Mouse (Mus musculus) forebrain, embryonic 14.5 days (tissue): ENCODE results near the gene Zfp553. TPM values are rescaled to one million over a fixed set of nuclear protein-coding genes. Genes with fewer than 3 reads are reported as not detected.

Experiments used
- ATAC-seq: fragments of 200-750 bp; cut with Nextera tagmentation; 2 replicates; pipeline ENCODE4 v1.8.0; 2017; ENCODE audit warnings: mild to moderate bottlenecking, moderate library complexity
- DNase-seq: peaks from one replicate; pipeline ENCODE4 v3.0.0-alpha.2; 2015; ENCODE audit warnings: low spot score
- H3K27ac ChIP-seq: fragments of 300-500 bp; sonication (generic); 2 replicates; pipeline ENCODE4 v1.5.1; 2014; ENCODE audit warnings: low read depth, mild to moderate bottlenecking, control low read depth, low read length, moderate library complexity
- H3K27me3 ChIP-seq: fragments of 300-500 bp; sonication (generic); replicated peaks from 2 replicates; pipeline ENCODE4 v1.6.1; 2014; ENCODE audit warnings: low read length, control low read depth, mixed read lengths; ENCODE audit not compliant: control insufficient read depth, insufficient read depth
- H3K36me3 ChIP-seq: fragments of 300-500 bp; sonication (generic); 2 replicates; pipeline ENCODE4 v1.6.1; 2014; ENCODE audit warnings: low read length, control low read depth; ENCODE audit not compliant: control insufficient read depth, insufficient read depth
- H3K4me1 ChIP-seq: fragments of 300-500 bp; sonication (generic); 2 replicates; pipeline ENCODE4 v1.6.1; 2014; ENCODE audit warnings: antibody characterized with exemption, low read length, control low read depth; ENCODE audit not compliant: control insufficient read depth, insufficient read depth
- H3K4me2 ChIP-seq: fragments of 300-500 bp; sonication (generic); 2 replicates; pipeline ENCODE4 v1.6.1; 2014; ENCODE audit warnings: mild to moderate bottlenecking, control low read depth, low read length
- H3K4me3 ChIP-seq: fragments of 300-500 bp; sonication (generic); 2 replicates; pipeline ENCODE4 v1.5.1; 2014; ENCODE audit warnings: low read depth, low read length, control low read depth
- H3K9ac ChIP-seq: fragments of 300-500 bp; sonication (generic); 2 replicates; pipeline ENCODE4 v1.6.1; 2014; ENCODE audit warnings: mild to moderate bottlenecking, low read length, control low read depth, moderate library complexity
- H3K9me3 ChIP-seq: fragments of 300-500 bp; sonication (generic); replicated peaks from 2 replicates; pipeline ENCODE4 v1.6.1; 2016; ENCODE audit warnings: low read length, control low read depth, mixed read lengths; ENCODE audit not compliant: control insufficient read depth
- WGBS: fragments of 180-500 bp; shearing (Covaris S2); extraction: QIAGEN DNeasy Blood & Tissue Kit; methylation state at CpG from one replicate; pipeline ENCODE4 v1.1.7; 2014; 5-methylcytosine and 5-hydroxymethylcytosine counted together
- polyA plus RNA-seq: library from polyadenylated mRNA; unstranded; fragments of >200 nt; fragmentation: Nextera tagmentation; extraction: Ambion mirVana; gene quantifications from 2 replicates; pipeline ENCODE4 v1.2.1, GENCODE M21; 2014

Gene Zfp553
- polyA plus RNA-seq, 1 experiment from 2014 or later = 29.4 TPM

GRCm38 (mm10) chr7:127255965-127256364 is 23.1 kb downstream of the Zfp553 start:
- Histone ChIP-seq H3K4me1 (0 out of 2 replicates have a peak, but pooled peaks cover 4% of the 10 kb centered on the region), H3K9ac (no peak overlapping the region), H3K4me3 (no peak overlapping the region), H3K4me2 (no peak overlapping the region), H3K9me3 (no peaks in the 10 kb centered on the region), H3K36me3 (peaks cover 31% of the 10 kb centered on the region), H3K27ac (no peak overlapping the region), H3K27me3 (no peaks in the 10 kb centered on the region)
- ATAC-seq (no peak), DNase-seq (no peak)
- WGBS = 88% methylated on average over 2 of the region's 2 CpGs

- ATAC-seq (no peak), DNase-seq (no peak)
- 85% methylated on average over 5 of the region's 5 CpGs for WGBS
- Histone ChIP-seq H3K27ac (no peak overlapping the region), H3K4me2 (no peak overlapping the region), H3K4me1 (0 out of 2 replicates have a peak, but pooled peaks cover 4% of the 10 kb centered on the region), H3K27me3 (no peaks in the 10 kb centered on the region), H3K4me3 (no peak overlapping the region), H3K36me3 (peaks cover 26% of the 10 kb centered on the region), H3K9me3 (no peaks in the 10 kb centered on the region), H3K9ac (no peak overlapping the region)
Observed at GRCm38 (mm10) chr7:127256518-127256917, 23.7 kb downstream of the Zfp553 start.

GRCm38 (mm10) chr7:127259186-127259905 is 26.5 kb downstream of the Zfp553 start:
- Histone ChIP-seq H3K4me1 (no peaks in the 10 kb centered on the region), H3K9me3 (no peaks in the 10 kb centered on the region), H3K4me2 (peak overlapping the region; percentile 70), H3K4me3 (peak overlapping the region; percentile 59), H3K27me3 (no peaks in the 10 kb centered on the region), H3K36me3 (peaks cover 20% of the 10 kb centered on the region), H3K9ac (no peak overlapping the region), H3K27ac (no peak overlapping the region)
- no peak for ATAC-seq
- no peak for DNase-seq
- 73% methylated on average over 8 of the region's 8 CpGs for WGBS

DNA sequence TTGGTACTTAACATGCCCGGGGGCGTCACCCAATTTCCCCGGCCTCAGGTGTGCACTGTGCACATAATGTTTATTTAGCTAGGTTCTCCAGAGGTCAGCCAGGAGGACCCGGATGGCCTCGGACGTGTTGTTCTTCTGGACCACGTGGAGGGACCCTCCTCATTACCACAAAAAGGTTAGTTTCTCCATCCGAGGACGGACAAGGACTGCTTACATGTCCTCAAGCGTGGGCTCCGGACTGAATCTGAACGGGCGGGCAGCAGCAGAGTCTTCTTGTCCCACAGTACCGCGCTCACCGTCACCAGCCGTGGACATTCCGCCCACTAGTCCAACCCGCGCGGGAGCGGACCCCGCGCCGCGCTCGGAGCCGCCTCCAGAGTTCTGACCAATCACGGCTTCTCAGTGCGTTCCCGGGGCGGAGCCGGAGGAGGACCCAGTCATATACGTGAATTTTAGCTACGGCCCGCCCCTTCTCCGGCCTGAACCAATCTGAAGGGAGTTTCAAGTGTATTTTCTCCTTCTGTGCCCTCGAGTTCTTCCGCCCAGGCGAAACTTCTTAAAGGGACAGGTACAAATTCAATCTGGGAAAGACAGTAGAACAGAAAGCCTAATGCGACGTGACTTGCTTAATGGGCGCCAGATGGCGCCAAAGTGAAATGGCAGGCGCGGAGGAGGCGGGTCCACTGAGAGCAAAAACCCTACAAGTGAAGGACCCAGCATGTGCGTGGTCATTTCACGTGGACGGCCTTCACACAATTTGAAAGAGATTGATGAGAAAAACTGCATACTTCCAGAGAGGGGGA is 27.6 kb downstream of the Zfp553 start, which contains the start of gene Dctpp1:
Dctpp1 (minus strand) TSS at position 401 of the 803 bp plus-strand sequence.
- Histone ChIP-seq H3K4me2 (peak within 1 kb of the TSS; percentile 70), H3K27me3 (no peaks in the 10 kb centered on the region), H3K9me3 (no peaks in the 10 kb centered on the region), H3K9ac (peak within 1 kb of the TSS; percentile 70), H3K27ac (no peak within 1 kb of the TSS), H3K4me1 (no peaks in the 10 kb centered on the region), H3K36me3 (peaks cover 20% of the 10 kb centered on the region), H3K4me3 (peak within 1 kb of the TSS; percentile 59)
- peak; percentile 99 for DNase-seq
- under 1% methylated on average over 50 of the region's 50 CpGs for WGBS
- ATAC-seq = peak; percentile 99

DNA sequence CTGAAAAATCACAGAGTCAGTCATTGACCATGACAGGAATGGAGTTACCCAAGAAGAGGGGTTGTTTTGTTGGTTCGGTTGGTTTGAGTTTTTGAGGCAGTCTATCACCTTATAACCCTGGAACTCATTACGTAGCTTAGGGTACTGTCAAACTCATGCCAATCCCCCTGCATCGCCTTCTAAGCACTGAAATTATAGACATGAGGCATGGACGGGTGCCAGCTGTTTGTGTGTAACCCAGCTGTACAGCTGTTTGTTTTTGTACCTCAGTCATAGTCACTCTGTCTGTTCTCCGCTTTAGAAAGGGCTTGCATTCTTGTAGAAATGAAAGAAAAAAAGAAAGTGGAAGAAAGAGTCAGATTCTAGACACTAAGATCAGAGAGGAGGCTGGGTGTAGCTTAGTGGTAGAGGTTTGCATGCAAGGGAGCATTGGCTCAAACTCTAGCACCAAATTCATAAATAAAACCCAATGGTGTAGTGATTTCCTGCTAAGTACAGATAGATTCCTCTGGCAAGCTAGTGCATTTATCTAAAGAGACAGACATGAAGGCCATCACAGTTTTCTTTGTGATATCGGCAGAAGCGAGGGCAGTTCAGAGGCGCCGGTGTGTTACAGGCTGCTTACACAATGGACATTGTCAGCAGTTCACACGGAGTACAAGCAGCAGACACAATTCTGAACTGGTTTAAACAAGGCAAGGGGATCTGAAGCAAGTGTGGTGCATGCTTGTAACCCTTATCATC is 29.5 kb downstream of the Zfp553 start:
- H3K4me2 ChIP-seq = no peak overlapping the region
- peaks cover 4% of the 10 kb centered on the region for H3K36me3 ChIP-seq
- DNase-seq (no peak), ATAC-seq (no peak)
- H3K9ac ChIP-seq = no peak overlapping the region
- H3K9me3 ChIP-seq = no peaks in the 10 kb centered on the region
- H3K27me3 ChIP-seq = no peaks in the 10 kb centered on the region
- no peak overlapping the region for H3K4me3 ChIP-seq
- WGBS = 83% methylated on average over 10 of the region's 10 CpGs
- no peak overlapping the region for H3K27ac ChIP-seq
- H3K4me1 ChIP-seq = no peaks in the 10 kb centered on the region

DNA sequence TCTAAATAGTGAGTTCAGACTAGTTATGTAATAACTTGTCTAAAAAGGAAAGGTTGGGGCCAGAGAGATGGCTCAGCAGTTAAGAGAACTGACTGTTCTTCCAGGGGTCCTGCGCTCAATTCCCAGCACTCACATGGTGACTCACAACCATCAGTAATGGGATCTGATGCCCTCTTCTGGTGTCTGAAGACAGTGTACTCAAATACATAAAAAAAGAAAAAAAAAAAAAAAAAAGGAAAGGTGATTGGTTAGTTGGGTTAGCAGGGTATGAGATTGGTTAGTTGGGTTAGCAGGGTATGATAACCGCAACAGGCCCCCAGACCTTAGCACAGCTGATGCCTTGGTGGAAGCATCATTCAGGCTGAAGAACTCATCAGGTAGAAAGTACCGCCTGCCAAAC is 30.7 kb downstream of the Zfp553 start:
- Histone ChIP-seq H3K4me1 (no peaks in the 10 kb centered on the region), H3K27me3 (no peaks in the 10 kb centered on the region), H3K9ac (no peak overlapping the region), H3K27ac (no peak overlapping the region), H3K4me3 (no peak overlapping the region), H3K9me3 (no peaks in the 10 kb centered on the region), H3K4me2 (no peak overlapping the region), H3K36me3 (no peaks in the 10 kb centered on the region)
- ATAC-seq (no peak), DNase-seq (no peak)
- WGBS = 91% methylated on average over 3 of the region's 3 CpGs

GRCm38 (mm10) chr7:127270256-127270655 is 37.4 kb downstream of the Zfp553 start:
- Histone ChIP-seq H3K4me3 (no peak overlapping the region), H3K9me3 (no peaks in the 10 kb centered on the region), H3K36me3 (peaks cover 15% of the 10 kb centered on the region; the same call in 1 of the 2 replicates), H3K9ac (no peak overlapping the region), H3K27ac (no peak overlapping the region), H3K27me3 (no peaks in the 10 kb centered on the region), H3K4me2 (no peak overlapping the region), H3K4me1 (peaks cover 12% of the 10 kb centered on the region)
- WGBS = 92% methylated on average over 2 of the region's 2 CpGs
- DNase-seq (no peak), ATAC-seq (no peak)

DNA sequence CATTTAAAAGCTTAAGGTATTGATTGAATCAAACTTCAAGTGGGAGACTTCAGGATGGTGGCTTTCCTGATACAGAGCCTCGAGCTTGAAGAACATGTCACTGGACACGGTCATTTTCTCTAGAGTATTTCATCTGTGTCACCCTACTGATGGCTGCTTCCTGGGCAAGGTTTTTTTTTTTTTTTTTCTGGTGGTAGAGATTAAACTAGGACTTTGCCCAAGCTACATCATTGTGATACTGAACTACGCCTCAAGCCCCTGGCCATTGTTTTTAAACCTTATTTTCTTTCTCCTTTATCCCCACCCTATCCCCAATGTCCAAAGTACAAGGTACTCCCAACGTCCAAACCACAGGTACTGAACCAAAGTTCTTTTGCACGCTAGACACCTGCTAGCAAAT is 37.8 kb downstream of the Zfp553 start:
- no peak overlapping the region for H3K4me3 ChIP-seq
- H3K9me3 ChIP-seq = no peaks in the 10 kb centered on the region
- peaks cover 12% of the 10 kb centered on the region for H3K4me1 ChIP-seq
- H3K4me2 ChIP-seq = no peak overlapping the region
- ATAC-seq = no peak
- no peaks in the 10 kb centered on the region for H3K27me3 ChIP-seq
- no peak overlapping the region for H3K9ac ChIP-seq
- peaks cover 15% of the 10 kb centered on the region; the same call in 1 of the 2 replicates for H3K36me3 ChIP-seq
- no peak for DNase-seq
- no peak overlapping the region for H3K27ac ChIP-seq
- 91% methylated on average over 5 of the region's 5 CpGs for WGBS
